Mouse (Mus musculus) heart, adult 2 months (tissue): ENCODE results near the gene Zfp1. TPM values are rescaled to one million over a fixed set of nuclear protein-coding genes. Genes with fewer than 3 reads are reported as not detected.

Experiments
- DNase-seq, 2 experiments: peaks; one replicate each; pipeline ENCODE4 v3.0.0; 2021
- H3K27ac ChIP-seq: fragments of 200-600 bp; 2 replicates; pipeline ENCODE4 v1.8.1; 2022
- H3K27me3 ChIP-seq: fragments of 200-500 bp; 2 replicates; pipeline ENCODE4 v1.6.1; 2012; ENCODE audit warnings: mild to moderate bottlenecking, low read length, inconsistent platforms, mixed read lengths; ENCODE audit not compliant: control insufficient read depth, insufficient read depth
- H3K36me3 ChIP-seq: fragments of 200-500 bp; 2 replicates; pipeline ENCODE4 v1.6.1; 2012; ENCODE audit warnings: low read length, inconsistent platforms; ENCODE audit not compliant: control insufficient read depth, insufficient read depth
- H3K4me1 ChIP-seq: fragments of 200-500 bp; 2 replicates; pipeline ENCODE4 v1.6.1; 2011; ENCODE audit warnings: low read length; ENCODE audit not compliant: control insufficient read depth, insufficient read depth
- H3K4me3 ChIP-seq: fragments of 200-600 bp; 2 replicates; pipeline ENCODE4 v1.8.1; 2022
- H3K79me2 ChIP-seq: fragments of 200-500 bp; replicated peaks from 2 replicates; pipeline ENCODE4 v1.6.1; 2012; ENCODE audit warnings: mild to moderate bottlenecking, inconsistent platforms, low read length, moderate library complexity, mixed read lengths; ENCODE audit not compliant: control insufficient read depth, insufficient read depth
- H3K9ac ChIP-seq: fragments of 200-500 bp; 2 replicates; pipeline ENCODE4 v1.6.1; 2012; ENCODE audit warnings: low read depth, mild to moderate bottlenecking, control low read depth, inconsistent platforms, low read length, mixed read lengths
- CTCF ChIP-seq: fragments of 200-600 bp; IDR thresholded peaks from 2 replicates; pipeline ENCODE4 v1.8.1; 2022; ENCODE audit warnings: antibody characterized with exemption, mild to moderate bottlenecking, moderate library complexity
- EP300 ChIP-seq: fragments of 200-500 bp; IDR thresholded peaks from 2 replicates; pipeline ENCODE4 v1.6.1; 2011; ENCODE audit warnings: low read depth, low read length, control low read depth; ENCODE audit not compliant: insufficient read depth
- POLR2A ChIP-seq: fragments of 200-500 bp; IDR thresholded peaks from 2 replicates; pipeline ENCODE4 v1.6.1; 2011; ENCODE audit warnings: mild to moderate bottlenecking, low read depth, low read length, control low read depth; ENCODE audit not compliant: insufficient read depth
- WGBS: fragments of 180-500 bp; shearing (Covaris S2); methylation state at CpG from one replicate; pipeline ENCODE4 v1.1.7; 2018; 5-methylcytosine and 5-hydroxymethylcytosine counted together
- intact Hi-C: fragments of 180-260 bp; cut with DNase I; formaldehyde crosslinking; loops from one replicate; pipeline ENCODE4 v1.15.1; 2025
- polyA plus RNA-seq: library from polyadenylated mRNA; depleted of rRNA; stranded (reverse); fragments of >200 nt; gene quantifications from 2 replicates; pipeline ENCODE4 v1.2.3, GENCODE M21; 2012
- total RNA-seq, 2 experiments: library from RNA; stranded (reverse); gene quantifications; 2 replicates each; pipeline ENCODE4 v1.2.3; 2021

Zfp1 gene
- total and polyA plus RNA-seq, 3 experiments = 4.3 to 7.6 (median 6.3) TPM

DNA sequence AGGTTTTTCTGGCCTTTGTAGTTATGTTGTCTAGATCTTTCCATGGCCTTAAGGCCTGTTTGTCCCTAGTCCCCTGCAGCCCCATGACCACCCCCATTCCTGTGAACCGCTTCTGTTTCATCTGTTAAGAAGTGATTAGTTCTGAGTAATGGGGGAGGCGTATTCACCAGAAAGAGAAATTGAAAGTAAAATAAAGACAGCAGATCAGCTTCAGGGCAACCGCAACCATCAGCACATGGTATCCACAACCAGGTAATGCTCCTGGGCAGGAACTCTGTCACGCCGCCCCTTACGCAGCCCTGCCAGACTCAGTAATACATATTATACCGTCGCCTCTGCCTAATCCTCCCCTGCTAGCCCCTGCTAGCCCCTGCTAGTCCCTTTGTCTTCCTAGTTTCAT lies 2.5 kb downstream of the Zfp1 start:
- Histone ChIP-seq H3K79me2 (no peaks in the 10 kb centered on the region), H3K27ac (no peak overlapping the region), H3K4me3 (no peak overlapping the region), H3K27me3 (no peaks in the 10 kb centered on the region), H3K4me1 (peaks cover 6% of the 10 kb centered on the region), H3K9ac (no peak overlapping the region), H3K36me3 (no peaks in the 10 kb centered on the region)
- no peak for TF ChIP-seq POLR2A
- no peak for TF ChIP-seq CTCF
- TF ChIP-seq EP300 = no peak
- no peak for DNase-seq
- intact Hi-C loops = loop anchor here (5.0 kb wide), 1 partner anchor 303 kb away; no protein-coding TSS in a partner anchor
- 95% methylated on average over 8 of the region's 8 CpGs for WGBS

DNA sequence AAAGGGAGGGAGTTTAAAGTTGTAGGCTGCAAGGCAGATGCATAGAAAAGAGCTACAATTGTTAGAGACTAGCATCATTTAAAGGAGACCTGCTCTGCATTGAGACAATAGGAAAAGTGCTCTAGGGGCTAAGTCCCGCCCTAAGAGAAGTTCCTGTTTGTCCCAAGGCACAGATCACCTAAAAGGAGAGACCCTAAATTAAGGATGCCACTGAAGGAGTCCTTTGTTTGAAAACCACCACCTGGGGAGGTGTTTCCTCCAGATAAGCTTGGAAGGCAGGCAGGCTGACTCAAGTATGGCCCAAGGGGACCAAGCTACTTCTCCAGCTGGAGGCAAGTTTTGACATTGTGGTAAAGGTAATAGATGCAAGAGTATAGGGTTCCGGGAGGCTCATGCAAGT lies 5.6 kb downstream of the Zfp1 start:
- TF ChIP-seq POLR2A (no peak), CTCF (no peak), EP300 (no peak)
- no peaks in the 10 kb centered on the region for H3K36me3 ChIP-seq
- H3K79me2 ChIP-seq = no peaks in the 10 kb centered on the region; the same call in 1 of the 2 replicates
- no peak overlapping the region for H3K27ac ChIP-seq
- no peaks in the 10 kb centered on the region for H3K27me3 ChIP-seq
- no peak for DNase-seq
- H3K9ac ChIP-seq = no peak overlapping the region
- no peak overlapping the region for H3K4me3 ChIP-seq
- H3K4me1 ChIP-seq = peaks cover 2% of the 10 kb centered on the region
- intact Hi-C loops = loop anchor here (5.0 kb wide), 1 partner anchor 307 kb away; no protein-coding TSS in a partner anchor
- WGBS = 50% methylated on average over 2 of the region's 2 CpGs

DNA sequence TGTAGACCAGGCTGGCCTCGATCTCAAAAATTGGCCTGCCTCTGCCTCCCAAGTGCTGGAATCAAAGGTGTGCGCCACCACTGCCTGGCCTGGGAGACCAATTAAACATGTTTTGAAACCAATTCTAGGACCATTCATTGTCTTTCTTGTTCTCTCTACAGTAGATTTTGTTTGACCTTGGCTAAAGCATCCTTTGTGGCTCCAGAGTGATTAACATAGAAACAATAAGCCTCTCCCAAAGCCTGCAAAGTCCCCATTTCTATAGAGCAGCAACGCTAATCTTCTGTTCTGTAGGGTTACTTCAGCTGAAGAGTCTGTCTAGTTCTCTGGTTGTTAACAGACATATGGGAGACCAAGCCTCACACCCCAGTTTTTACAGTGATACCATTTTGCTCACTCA lies 7.5 kb downstream of the Zfp1 start:
- Histone ChIP-seq H3K79me2 (no peaks in the 10 kb centered on the region; the same call in 1 of the 2 replicates), H3K4me3 (no peak overlapping the region), H3K27me3 (no peaks in the 10 kb centered on the region), H3K4me1 (peaks cover 2% of the 10 kb centered on the region), H3K36me3 (no peaks in the 10 kb centered on the region), H3K27ac (no peak overlapping the region), H3K9ac (no peak overlapping the region)
- TF ChIP-seq EP300 (no peak), CTCF (no peak), POLR2A (no peak)
- intact Hi-C loops = no loop called here
- 94% methylated on average over 3 of the region's 3 CpGs for WGBS
- no peak for DNase-seq

DNA sequence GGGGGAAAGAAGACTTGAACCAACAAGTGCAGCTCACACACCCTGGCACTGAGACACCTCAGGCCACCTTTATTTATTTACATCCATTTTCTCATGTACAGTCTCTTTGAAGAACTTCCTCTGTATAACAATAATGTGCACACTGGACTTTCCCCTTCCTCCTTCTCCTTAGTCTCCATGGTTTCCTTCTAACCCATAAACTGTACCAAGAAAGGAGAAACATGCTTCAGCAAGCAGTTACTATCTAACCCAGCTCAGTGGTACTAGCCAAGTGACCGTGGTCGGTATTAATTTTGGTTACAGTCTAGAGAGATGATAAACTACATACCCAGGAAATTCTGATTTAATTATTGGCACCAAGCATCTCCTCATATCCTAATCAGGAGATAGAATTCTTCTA lies 10.3 kb downstream of the Zfp1 start:
- 44% methylated on average over 2 of the region's 2 CpGs for WGBS
- no peak for TF ChIP-seq POLR2A
- no peak for TF ChIP-seq CTCF
- no peak for TF ChIP-seq EP300

DNA sequence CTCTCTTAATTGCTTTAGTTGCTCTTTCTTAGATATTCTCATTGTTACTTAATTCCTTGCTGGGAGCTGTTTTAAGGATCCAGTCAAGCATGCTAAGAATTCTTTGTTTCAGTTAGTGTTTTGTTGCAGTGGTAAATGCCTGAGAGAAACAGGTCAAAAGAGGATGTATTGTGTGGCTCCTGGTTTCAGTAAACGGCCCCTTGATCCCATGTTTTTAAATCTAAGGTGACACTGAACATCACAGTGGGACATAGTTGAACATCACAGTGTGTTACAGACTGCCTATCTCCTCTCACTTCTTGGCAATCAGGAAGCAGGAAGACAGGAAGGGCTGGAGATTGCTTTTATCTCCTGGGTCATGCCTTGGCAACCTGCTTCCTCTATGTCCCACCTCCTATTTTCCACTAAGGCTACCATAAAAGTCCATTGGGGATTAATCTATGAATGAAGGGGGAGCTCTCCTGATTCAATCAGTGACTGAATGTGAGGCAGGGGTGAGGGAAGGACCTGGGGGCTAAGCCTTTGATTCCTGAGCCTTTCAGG lies 14.2 kb downstream of the Zfp1 start:
- Histone ChIP-seq H3K36me3 (peaks cover 8% of the 10 kb centered on the region; the same call in 1 of the 2 replicates), H3K27ac (no peak overlapping the region), H3K79me2 (peaks cover 1% of the 10 kb centered on the region), H3K9ac (no peak overlapping the region), H3K4me3 (no peak overlapping the region), H3K4me1 (peaks cover 16% of the 10 kb centered on the region), H3K27me3 (no peaks in the 10 kb centered on the region)
- WGBS = 41% methylated on average over 1 of the region's 1 CpGs
- intact Hi-C loops = no loop called here
- TF ChIP-seq CTCF (no peak), EP300 (no peak), POLR2A (no peak)
- DNase-seq = no peak

More for the DNA sequence above, 10.3 kb downstream of the Zfp1 start:
- H3K79me2 ChIP-seq = peaks cover 1% of the 10 kb centered on the region
- H3K4me3 ChIP-seq = no peak overlapping the region
- no peaks in the 10 kb centered on the region for H3K27me3 ChIP-seq
- peaks cover 13% of the 10 kb centered on the region for H3K4me1 ChIP-seq
- DNase-seq = no peak
- H3K9ac ChIP-seq = no peak overlapping the region
- H3K36me3 ChIP-seq = peaks cover 8% of the 10 kb centered on the region; the same call in 1 of the 2 replicates
- H3K27ac ChIP-seq = no peak overlapping the region
- intact Hi-C loops = no loop called here

DNA sequence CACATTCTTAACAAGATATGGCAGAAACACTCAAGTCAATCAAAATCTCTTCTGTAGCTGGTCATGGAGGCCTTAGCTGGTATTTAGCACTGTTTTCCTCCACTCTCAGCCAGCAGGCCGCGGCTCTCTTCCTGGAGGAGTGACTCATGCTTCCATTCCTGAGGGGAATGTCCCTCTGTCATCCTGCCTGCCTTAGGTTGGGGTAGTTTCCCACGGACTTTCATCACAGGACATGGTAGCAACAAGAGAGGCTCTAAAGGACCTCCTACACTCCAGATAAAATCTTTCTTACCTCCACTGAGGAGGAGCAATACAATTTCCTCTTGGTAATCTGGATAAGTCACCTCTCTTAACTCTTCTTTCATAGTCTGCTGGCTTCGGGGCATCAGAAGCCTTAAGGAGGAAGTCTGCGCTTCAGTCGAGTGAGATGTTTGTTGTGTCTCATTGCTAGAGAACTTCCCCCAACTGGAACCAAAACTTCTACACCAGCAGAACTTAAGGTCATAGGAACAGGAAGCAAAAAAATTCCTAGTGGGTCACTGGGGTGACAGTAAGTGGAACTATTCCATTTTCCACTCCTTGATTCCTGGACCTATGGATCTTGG lies 15.7 kb downstream of the Zfp1 start:
- WGBS = 27% methylated on average over 6 of the region's 6 CpGs
- Histone ChIP-seq H3K9ac (no peak overlapping the region), H3K36me3 (peaks cover 8% of the 10 kb centered on the region; the same call in 1 of the 2 replicates), H3K4me1 (peaks cover 16% of the 10 kb centered on the region), H3K79me2 (peaks cover 1% of the 10 kb centered on the region; the same call in 1 of the 2 replicates), H3K4me3 (no peak overlapping the region), H3K27ac (peak overlapping the region; percentile 57), H3K27me3 (no peaks in the 10 kb centered on the region)
- peak in 1 of 2 experiments; percentile 33 for DNase-seq
- TF ChIP-seq CTCF (no peak), POLR2A (no peak), EP300 (no peak)
- intact Hi-C loops = no loop called here
